Mouse (Mus musculus): ENCODE data around the gene Olfm2. TPM values are rescaled to one million over a fixed set of nuclear protein-coding genes. Genes with fewer than 3 reads are reported as not detected.
"Not testable (repeated sequence)": the region's sequence is repeated elsewhere in the genome, so short reads cannot be mapped to it uniquely, and the experiment has no call there.

Gene Olfm2
- polyA plus RNA-seq, 1 experiment from 2014 or later: 269 TPM

GRCm38 (mm10) chr9:20692863-20693262, 53.3 kb downstream of the Olfm2 start:
- H3K36me3 ChIP-seq (ENCODE audit: control insufficient read depth, insufficient read depth, low read length): no peaks in the 10 kb centered on the region
- H3K4me2 ChIP-seq (ENCODE audit: low read length): no peak overlapping the region
- H3K4me1 ChIP-seq (ENCODE audit: control insufficient read depth, insufficient read depth, low read depth, low read length): peaks cover 21% of the 10 kb centered on the region
- H3K4me3 ChIP-seq (ENCODE audit: low read length): no peak overlapping the region
- 89% methylated on average over 3 of the region's 3 CpGs for WGBS
- H3K9me3 ChIP-seq (ENCODE audit: control insufficient read depth, low read length): no peaks in the 10 kb centered on the region
- H3K27me3 ChIP-seq (replicated peaks; ENCODE audit: control insufficient read depth, insufficient read depth, low read length): no peaks in the 10 kb centered on the region
- H3K9ac ChIP-seq (ENCODE audit: low read depth, low read length): no peak overlapping the region
- ATAC-seq: no peak
- no peak overlapping the region for H3K27ac ChIP-seq (ENCODE audit: low read depth, low read length)

- not testable (repeated sequence) for H3K4me3 ChIP-seq (ENCODE audit: low read length); H3K36me3 ChIP-seq (ENCODE audit: control insufficient read depth, insufficient read depth, low read length); ATAC-seq; H3K9me3 ChIP-seq (ENCODE audit: control insufficient read depth, low read length); H3K9ac ChIP-seq (ENCODE audit: low read depth, low read length); H3K27ac ChIP-seq (ENCODE audit: low read depth, low read length); H3K4me2 ChIP-seq (ENCODE audit: low read length); H3K27me3 ChIP-seq (replicated peaks; ENCODE audit: control insufficient read depth, insufficient read depth, low read length)
- 78% methylated on average over 2 of the region's 2 CpGs for WGBS
- peaks cover 19% of the 10 kb centered on the region for H3K4me1 ChIP-seq (ENCODE audit: control insufficient read depth, insufficient read depth, low read depth, low read length)
Observed at GRCm38 (mm10) chr9:20690449-20690848, 55.7 kb downstream of the Olfm2 start.

- Histone ChIP-seq H3K9me3 (ENCODE audit: control insufficient read depth, low read length) (no peaks in the 10 kb centered on the region), H3K4me1 (ENCODE audit: control insufficient read depth, insufficient read depth, low read depth, low read length) (peaks cover 14% of the 10 kb centered on the region), H3K9ac (ENCODE audit: low read depth, low read length) (no peak overlapping the region), H3K27me3 (replicated peaks; ENCODE audit: control insufficient read depth, insufficient read depth, low read length) (no peaks in the 10 kb centered on the region), H3K27ac (ENCODE audit: low read depth, low read length) (peak overlapping the region; percentile 25; the same call in 1 of the 2 replicates), H3K36me3 (ENCODE audit: control insufficient read depth, insufficient read depth, low read length) (no peaks in the 10 kb centered on the region), H3K4me2 (ENCODE audit: low read length) (no peak overlapping the region), H3K4me3 (ENCODE audit: low read length) (no peak overlapping the region)
- ATAC-seq: peak; percentile 62
- WGBS: 2% methylated on average over 4 of the region's 4 CpGs
Observed at GRCm38 (mm10) chr9:20689913-20690312, 56.2 kb downstream of the Olfm2 start.

GRCm38 (mm10) chr9:20689403-20689802, 56.7 kb downstream of the Olfm2 start:
- no CpG with 5 or more reads among the region's 1 CpGs for WGBS
- no peak overlapping the region for H3K4me3 ChIP-seq (ENCODE audit: low read length)
- H3K9ac ChIP-seq (ENCODE audit: low read depth, low read length): no peak overlapping the region
- H3K4me2 ChIP-seq (ENCODE audit: low read length): no peak overlapping the region
- H3K36me3 ChIP-seq (ENCODE audit: control insufficient read depth, insufficient read depth, low read length): no peaks in the 10 kb centered on the region
- 0 out of 2 replicates have a peak overlapping the region, but pooled peaks have one; percentile 11 for H3K27ac ChIP-seq (ENCODE audit: low read depth, low read length)
- ATAC-seq: 0 out of 2 replicates have a peak, but pooled peaks have one; percentile 7
- no peaks in the 10 kb centered on the region for H3K9me3 ChIP-seq (ENCODE audit: control insufficient read depth, low read length)
- no peaks in the 10 kb centered on the region for H3K27me3 ChIP-seq (replicated peaks; ENCODE audit: control insufficient read depth, insufficient read depth, low read length)
- H3K4me1 ChIP-seq (ENCODE audit: control insufficient read depth, insufficient read depth, low read depth, low read length): peaks cover 10% of the 10 kb centered on the region

- no peak overlapping the region for H3K4me3 ChIP-seq (ENCODE audit: low read length)
- no peaks in the 10 kb centered on the region for H3K27me3 ChIP-seq (replicated peaks; ENCODE audit: control insufficient read depth, insufficient read depth, low read length)
- no peak for ATAC-seq
- no peak overlapping the region for H3K9ac ChIP-seq (ENCODE audit: low read depth, low read length)
- no peaks in the 10 kb centered on the region for H3K9me3 ChIP-seq (ENCODE audit: control insufficient read depth, low read length)
- no peak overlapping the region for H3K27ac ChIP-seq (ENCODE audit: low read depth, low read length)
- 52% methylated on average over 17 of the region's 17 CpGs for WGBS
- H3K4me1 ChIP-seq (ENCODE audit: control insufficient read depth, insufficient read depth, low read depth, low read length): peaks cover 8% of the 10 kb centered on the region
- no peaks in the 10 kb centered on the region for H3K36me3 ChIP-seq (ENCODE audit: control insufficient read depth, insufficient read depth, low read length)
- no peak overlapping the region for H3K4me2 ChIP-seq (ENCODE audit: low read length)
Observed at GRCm38 (mm10) chr9:20685081-20685861, 60.9 kb downstream of the Olfm2 start.

GRCm38 (mm10) chr9:20682389-20682722, 63.8 kb downstream of the Olfm2 start:
- 41% methylated on average over 2 of the region's 2 CpGs for WGBS
- Histone ChIP-seq H3K36me3 (ENCODE audit: control insufficient read depth, insufficient read depth, low read length) (no peaks in the 10 kb centered on the region), H3K9me3 (ENCODE audit: control insufficient read depth, low read length) (no peaks in the 10 kb centered on the region), H3K4me2 (ENCODE audit: low read length) (no peak overlapping the region), H3K27me3 (replicated peaks; ENCODE audit: control insufficient read depth, insufficient read depth, low read length) (no peaks in the 10 kb centered on the region), H3K4me1 (ENCODE audit: control insufficient read depth, insufficient read depth, low read depth, low read length) (no peaks in the 10 kb centered on the region), H3K27ac (ENCODE audit: low read depth, low read length) (no peak overlapping the region), H3K9ac (ENCODE audit: low read depth, low read length) (no peak overlapping the region), H3K4me3 (ENCODE audit: low read length) (no peak overlapping the region)
- ATAC-seq: no peak

- WGBS: 63% methylated on average over 5 of the region's 7 CpGs
- Histone ChIP-seq H3K27ac (ENCODE audit: low read depth, low read length) (no peak overlapping the region), H3K9me3 (ENCODE audit: control insufficient read depth, low read length) (no peaks in the 10 kb centered on the region), H3K4me3 (ENCODE audit: low read length) (no peak overlapping the region), H3K9ac (ENCODE audit: low read depth, low read length) (no peak overlapping the region), H3K36me3 (ENCODE audit: control insufficient read depth, insufficient read depth, low read length) (no peaks in the 10 kb centered on the region), H3K27me3 (replicated peaks; ENCODE audit: control insufficient read depth, insufficient read depth, low read length) (no peaks in the 10 kb centered on the region), H3K4me2 (ENCODE audit: low read length) (no peak overlapping the region), H3K4me1 (ENCODE audit: control insufficient read depth, insufficient read depth, low read depth, low read length) (no peaks in the 10 kb centered on the region)
- ATAC-seq: peak; percentile 34; the same call in 1 of the 2 replicates
Observed at GRCm38 (mm10) chr9:20681546-20682388, 64.4 kb downstream of the Olfm2 start.

- Histone ChIP-seq H3K9me3 (ENCODE audit: control insufficient read depth, low read length) (no peaks in the 10 kb centered on the region), H3K27me3 (replicated peaks; ENCODE audit: control insufficient read depth, insufficient read depth, low read length) (no peaks in the 10 kb centered on the region), H3K36me3 (ENCODE audit: control insufficient read depth, insufficient read depth, low read length) (no peaks in the 10 kb centered on the region), H3K4me3 (ENCODE audit: low read length) (no peak overlapping the region), H3K4me1 (ENCODE audit: control insufficient read depth, insufficient read depth, low read depth, low read length) (no peaks in the 10 kb centered on the region), H3K9ac (ENCODE audit: low read depth, low read length) (no peak overlapping the region), H3K27ac (ENCODE audit: low read depth, low read length) (no peak overlapping the region), H3K4me2 (ENCODE audit: low read length) (no peak overlapping the region)
- 44% methylated on average over 9 of the region's 9 CpGs for WGBS
- no peak for ATAC-seq
Observed at GRCm38 (mm10) chr9:20680378-20680958, 65.7 kb downstream of the Olfm2 start.

GRCm38 (mm10) chr9:20677892-20678291, 68.3 kb downstream of the Olfm2 start:
- H3K4me2 ChIP-seq (ENCODE audit: low read length): no peak overlapping the region
- no peak for ATAC-seq
- H3K9me3 ChIP-seq (ENCODE audit: control insufficient read depth, low read length): no peaks in the 10 kb centered on the region
- H3K27me3 ChIP-seq (replicated peaks; ENCODE audit: control insufficient read depth, insufficient read depth, low read length): no peaks in the 10 kb centered on the region
- WGBS: 89% methylated on average over 12 of the region's 12 CpGs
- H3K4me1 ChIP-seq (ENCODE audit: control insufficient read depth, insufficient read depth, low read depth, low read length): no peaks in the 10 kb centered on the region
- no peaks in the 10 kb centered on the region for H3K36me3 ChIP-seq (ENCODE audit: control insufficient read depth, insufficient read depth, low read length)
- H3K9ac ChIP-seq (ENCODE audit: low read depth, low read length): no peak overlapping the region
- H3K4me3 ChIP-seq (ENCODE audit: low read length): no peak overlapping the region
- no peak overlapping the region for H3K27ac ChIP-seq (ENCODE audit: low read depth, low read length)
